Mouse (Mus musculus) limb, embryonic 13.5 days (tissue): ENCODE results near the gene Etnk1. TPM values are rescaled to one million over a fixed set of nuclear protein-coding genes. Genes with fewer than 3 reads are reported as not detected.

Experiments used
- ATAC-seq: fragments of 200-750 bp; cut with Nextera tagmentation; 2 replicates; pipeline ENCODE4 v1.8.0; 2017; ENCODE audit warnings: low read depth, moderate number of reproducible peaks, moderate TSS enrichment; ENCODE audit not compliant: low FRiP score
- H3K27ac ChIP-seq: fragments of 300-500 bp; sonication (generic); 2 replicates; pipeline ENCODE4 v1.5.1; 2015; ENCODE audit warnings: inconsistent platforms, mild to moderate bottlenecking, moderate library complexity
- H3K27me3 ChIP-seq: fragments of 300-500 bp; sonication (generic); 2 replicates; pipeline ENCODE4 v1.6.1; 2015; ENCODE audit warnings: mild to moderate bottlenecking, inconsistent platforms
- H3K36me3 ChIP-seq: fragments of 300-500 bp; sonication (generic); 2 replicates; pipeline ENCODE4 v1.6.1; 2015; ENCODE audit warnings: inconsistent platforms, mild to moderate bottlenecking, moderate library complexity
- H3K4me1 ChIP-seq: fragments of 300-500 bp; sonication (generic); 2 replicates; pipeline ENCODE4 v1.6.1; 2015; ENCODE audit warnings: inconsistent platforms
- H3K4me2 ChIP-seq: fragments of 300-500 bp; sonication (generic); replicated peaks from 2 replicates; pipeline ENCODE4 v1.6.1; 2015; ENCODE audit warnings: inconsistent platforms, mild to moderate bottlenecking, moderate library complexity
- H3K4me3 ChIP-seq: fragments of 300-500 bp; sonication (generic); 2 replicates; pipeline ENCODE4 v1.5.1; 2015; ENCODE audit warnings: moderate library complexity, mild to moderate bottlenecking, inconsistent platforms
- H3K9ac ChIP-seq: fragments of 300-500 bp; sonication (generic); 2 replicates; pipeline ENCODE4 v1.6.1; 2015; ENCODE audit warnings: mild to moderate bottlenecking, inconsistent platforms
- H3K9me3 ChIP-seq: fragments of 300-500 bp; sonication (generic); 2 replicates; pipeline ENCODE4 v1.6.1; 2016; ENCODE audit warnings: inconsistent platforms
- whole genome bisulfite sequencing: fragments of 180-500 bp; shearing (Covaris S2); methylation state at CpG from one replicate; pipeline ENCODE4 v1.1.7; 2015; 5-methylcytosine and 5-hydroxymethylcytosine counted together
- polyA plus RNA-seq: library from polyadenylated mRNA; unstranded; fragments of >200 nt; fragmentation: Nextera tagmentation; extraction: Ambion mirVana; gene quantifications from 2 replicates; pipeline ENCODE4 v1.2.1, GENCODE M21; 2015

Gene Etnk1
- polyA plus RNA-seq, 1 experiment from 2014 or later = 19.4 TPM

- Histone ChIP-seq H3K4me3 (no peak overlapping the region), H3K27ac (no peak overlapping the region), H3K4me2 (no peak overlapping the region), H3K9ac (no peak overlapping the region), H3K9me3 (no peaks in the 10 kb centered on the region), H3K27me3 (no peaks in the 10 kb centered on the region), H3K36me3 (peaks cover 36% of the 10 kb centered on the region), H3K4me1 (peaks cover 37% of the 10 kb centered on the region)
- 93% methylated on average over 9 of the region's 9 CpGs for WGBS
- ATAC-seq = no peak
Measured at GRCm38 (mm10) chr6:143176076-143176475, 9.1 kb downstream of the Etnk1 start.

- no peaks in the 10 kb centered on the region for H3K9me3 ChIP-seq
Measured at GRCm38 (mm10) chr6:143176591-143176990, 9.6 kb downstream of the Etnk1 start.

GRCm38 (mm10) chr6:143179181-143179580, 12.2 kb downstream of the Etnk1 start:
- Histone ChIP-seq H3K36me3 (peaks cover 46% of the 10 kb centered on the region), H3K9me3 (no peaks in the 10 kb centered on the region), H3K27me3 (no peaks in the 10 kb centered on the region), H3K9ac (no peak overlapping the region), H3K4me2 (no peak overlapping the region), H3K4me1 (peaks cover 20% of the 10 kb centered on the region), H3K27ac (no peak overlapping the region), H3K4me3 (no peak overlapping the region)
- ATAC-seq = no peak
- 88% methylated on average over 4 of the region's 4 CpGs for WGBS

More at GRCm38 (mm10) chr6:143176591-143176990, 9.6 kb downstream of the Etnk1 start:
- no peak overlapping the region for H3K4me2 ChIP-seq
- peaks cover 32% of the 10 kb centered on the region for H3K4me1 ChIP-seq
- H3K27me3 ChIP-seq = no peaks in the 10 kb centered on the region
- peaks cover 37% of the 10 kb centered on the region for H3K36me3 ChIP-seq
- no peak overlapping the region for H3K9ac ChIP-seq
- no peak overlapping the region for H3K27ac ChIP-seq
- no peak overlapping the region for H3K4me3 ChIP-seq
- ATAC-seq = no peak
- WGBS = 83% methylated on average over 9 of the region's 9 CpGs

- Histone ChIP-seq H3K9ac (no peak overlapping the region), H3K9me3 (no peaks in the 10 kb centered on the region), H3K4me3 (no peak overlapping the region), H3K4me2 (no peak overlapping the region), H3K27ac (no peak overlapping the region), H3K36me3 (peaks cover 52% of the 10 kb centered on the region), H3K27me3 (no peaks in the 10 kb centered on the region), H3K4me1 (peaks cover 15% of the 10 kb centered on the region)
- 65% methylated on average over 2 of the region's 2 CpGs for WGBS
- no peak for ATAC-seq
Measured at GRCm38 (mm10) chr6:143179733-143180132, 12.7 kb downstream of the Etnk1 start.

GRCm38 (mm10) chr6:143180511-143180910, 13.5 kb downstream of the Etnk1 start:
- Histone ChIP-seq H3K27ac (no peak overlapping the region), H3K4me1 (peaks cover 8% of the 10 kb centered on the region), H3K9ac (no peak overlapping the region), H3K4me3 (no peak overlapping the region), H3K4me2 (no peak overlapping the region), H3K27me3 (no peaks in the 10 kb centered on the region), H3K9me3 (no peaks in the 10 kb centered on the region), H3K36me3 (peaks cover 57% of the 10 kb centered on the region)
- no peak for ATAC-seq
- 90% methylated on average over 14 of the region's 14 CpGs for WGBS

GRCm38 (mm10) chr6:143184099-143184498, 17.1 kb downstream of the Etnk1 start:
- H3K9ac ChIP-seq = no peak overlapping the region
- 90% methylated on average over 3 of the region's 3 CpGs for WGBS
- peaks cover 59% of the 10 kb centered on the region for H3K36me3 ChIP-seq
- H3K27ac ChIP-seq = no peak overlapping the region
- H3K4me1 ChIP-seq = no peaks in the 10 kb centered on the region
- H3K9me3 ChIP-seq = no peaks in the 10 kb centered on the region
- ATAC-seq = no peak
- no peak overlapping the region for H3K4me2 ChIP-seq
- no peaks in the 10 kb centered on the region for H3K27me3 ChIP-seq
- H3K4me3 ChIP-seq = no peak overlapping the region

GRCm38 (mm10) chr6:143184745-143185144, 17.7 kb downstream of the Etnk1 start:
- Histone ChIP-seq H3K27me3 (no peaks in the 10 kb centered on the region), H3K9ac (no peak overlapping the region), H3K4me2 (no peak overlapping the region), H3K4me1 (no peaks in the 10 kb centered on the region), H3K27ac (no peak overlapping the region), H3K4me3 (no peak overlapping the region), H3K36me3 (peaks cover 63% of the 10 kb centered on the region), H3K9me3 (no peaks in the 10 kb centered on the region)
- 70% methylated on average over 5 of the region's 5 CpGs for WGBS
- peak; percentile 36; the same call in 1 of the 2 replicates for ATAC-seq

- peaks cover 25% of the 10 kb centered on the region for H3K4me1 ChIP-seq
- 68% methylated on average over 7 of the region's 7 CpGs for WGBS
- ATAC-seq = no peak
- H3K4me2 ChIP-seq = no peak overlapping the region
- H3K36me3 ChIP-seq = peaks cover 30% of the 10 kb centered on the region
- H3K9ac ChIP-seq = no peak overlapping the region
- H3K27me3 ChIP-seq = no peaks in the 10 kb centered on the region
- H3K27ac ChIP-seq = no peak overlapping the region
- no peaks in the 10 kb centered on the region for H3K9me3 ChIP-seq
- H3K4me3 ChIP-seq = no peak overlapping the region
Measured at GRCm38 (mm10) chr6:143190838-143191476, 23.9 kb downstream of the Etnk1 start.

- ATAC-seq = no peak
Measured at GRCm38 (mm10) chr6:143191477-143192098, 24.6 kb downstream of the Etnk1 start.

GRCm38 (mm10) chr6:143192709-143193108, 25.7 kb downstream of the Etnk1 start:
- Histone ChIP-seq H3K9ac (no peak overlapping the region), H3K9me3 (no peaks in the 10 kb centered on the region), H3K27me3 (no peaks in the 10 kb centered on the region), H3K4me2 (0 out of 2 replicates have a peak overlapping the region, but pooled peaks have one; percentile 19), H3K36me3 (peaks cover 40% of the 10 kb centered on the region), H3K27ac (no peak overlapping the region), H3K4me3 (no peak overlapping the region), H3K4me1 (peaks cover 25% of the 10 kb centered on the region)
- no peak for ATAC-seq
- 21% methylated on average over 8 of the region's 8 CpGs for WGBS

More at GRCm38 (mm10) chr6:143191477-143192098, 24.6 kb downstream of the Etnk1 start:
- H3K27ac ChIP-seq = 0 out of 2 replicates have a peak overlapping the region, but pooled peaks have one; percentile 6
- no peaks in the 10 kb centered on the region for H3K27me3 ChIP-seq
- H3K9ac ChIP-seq = peak overlapping the region; percentile 27; the same call in 1 of the 2 replicates
- 65% methylated on average over 9 of the region's 9 CpGs for WGBS
- peaks cover 25% of the 10 kb centered on the region for H3K4me1 ChIP-seq
- peaks cover 33% of the 10 kb centered on the region for H3K36me3 ChIP-seq
- H3K4me3 ChIP-seq = no peak overlapping the region
- H3K9me3 ChIP-seq = no peaks in the 10 kb centered on the region
- H3K4me2 ChIP-seq = no peak overlapping the region

GRCm38 (mm10) chr6:143193166-143193565, 26.1 kb downstream of the Etnk1 start:
- WGBS = 18% methylated on average over 10 of the region's 10 CpGs
- Histone ChIP-seq H3K27ac (no peak overlapping the region), H3K4me1 (peaks cover 25% of the 10 kb centered on the region), H3K4me2 (no peak overlapping the region), H3K4me3 (no peak overlapping the region), H3K36me3 (peaks cover 44% of the 10 kb centered on the region), H3K9ac (no peak overlapping the region), H3K27me3 (no peaks in the 10 kb centered on the region), H3K9me3 (no peaks in the 10 kb centered on the region)
- no peak for ATAC-seq

- Histone ChIP-seq H3K4me3 (no peak overlapping the region), H3K27me3 (no peaks in the 10 kb centered on the region), H3K9me3 (no peaks in the 10 kb centered on the region), H3K4me1 (peaks cover 25% of the 10 kb centered on the region), H3K27ac (no peak overlapping the region), H3K36me3 (peaks cover 44% of the 10 kb centered on the region), H3K9ac (no peak overlapping the region), H3K4me2 (no peak overlapping the region)
- no peak for ATAC-seq
- 93% methylated on average over 6 of the region's 6 CpGs for WGBS
Measured at GRCm38 (mm10) chr6:143193641-143194040, 26.6 kb downstream of the Etnk1 start.
